Mouse (Mus musculus) liver, embryonic 14.5 days (tissue): ENCODE results near the gene A730009L09Rik. TPM values are rescaled to one million over a fixed set of nuclear protein-coding genes. Genes with fewer than 3 reads are reported as not detected.

ENCODE experiments used
- ATAC-seq: fragments of 200-750 bp; cut with Nextera tagmentation; 2 replicates; pipeline ENCODE4 v1.8.0; 2017; ENCODE audit warnings: moderate number of reproducible peaks, mild to moderate bottlenecking, moderate library complexity; ENCODE audit not compliant: insufficient read depth
- DNase-seq, 3 experiments: peaks; one replicate each; pipeline ENCODE4 v3.0.0-alpha.2; 2012 to 2013; ENCODE audit warnings: low read depth in 3 of 3, low spot score in 3 of 3
- H3K27ac ChIP-seq: fragments of 300-500 bp; sonication (generic); 2 replicates; pipeline ENCODE4 v1.5.1; 2014; ENCODE audit warnings: moderate library complexity, mild to moderate bottlenecking, control low read depth, inconsistent platforms
- H3K27me3 ChIP-seq: fragments of 300-500 bp; sonication (generic); 2 replicates; pipeline ENCODE4 v1.6.1; 2014; ENCODE audit warnings: mild to moderate bottlenecking, low read length, moderate library complexity; ENCODE audit not compliant: control insufficient read depth, insufficient read depth
- H3K36me3 ChIP-seq: fragments of 300-500 bp; sonication (generic); replicated peaks from 2 replicates; pipeline ENCODE4 v1.6.1; 2014; ENCODE audit warnings: low read depth; ENCODE audit not compliant: control insufficient read depth, insufficient read depth
- H3K4me1 ChIP-seq, 2 experiments: fragments of 200-500 bp in 1 of 2; fragments of 300-500 bp in 1 of 2; sonication (generic) in 1 of 2; replicated peaks; 2 replicates each; pipeline ENCODE4 v1.6.1; 2012 to 2014; ENCODE audit warnings: antibody characterized with exemption in 1 of 2, inconsistent platforms in 1 of 2, low read length in 1 of 2; ENCODE audit not compliant: control insufficient read depth in 2 of 2, insufficient read depth in 2 of 2
- H3K4me2 ChIP-seq: fragments of 300-500 bp; sonication (generic); 2 replicates; pipeline ENCODE4 v1.6.1; 2014; ENCODE audit warnings: low read depth, mild to moderate bottlenecking, control low read depth, moderate library complexity
- H3K4me3 ChIP-seq, 2 experiments: fragments of 200-500 bp in 1 of 2; fragments of 300-500 bp in 1 of 2; sonication (generic) in 1 of 2; 2 replicates each; pipeline ENCODE4 v1.5.1; 2012 to 2014; ENCODE audit warnings: low read depth in 2 of 2, low read length in 2 of 2, mild to moderate bottlenecking in 2 of 2, control low read depth in 1 of 2, inconsistent platforms in 1 of 2, moderate library complexity in 1 of 2; ENCODE audit not compliant: insufficient read depth in 1 of 2
- H3K9ac ChIP-seq: fragments of 300-500 bp; sonication (generic); replicated peaks from 2 replicates; pipeline ENCODE4 v1.6.1; 2014; ENCODE audit warnings: mild to moderate bottlenecking, control low read depth, moderate library complexity
- H3K9me3 ChIP-seq: fragments of 300-500 bp; sonication (generic); 2 replicates; pipeline ENCODE4 v1.6.1; 2016; ENCODE audit warnings: low read length, mixed read lengths; ENCODE audit not compliant: control insufficient read depth
- CTCF ChIP-seq: IDR thresholded peaks from 2 replicates; pipeline ENCODE4 v1.5.1; 2016; ENCODE audit warnings: antibody characterized with exemption, low read depth, control low read depth
- EP300 ChIP-seq: IDR thresholded peaks from 2 replicates; pipeline ENCODE4 v1.6.1; 2016; ENCODE audit warnings: antibody characterized with exemption, low read depth
- WGBS: fragments of 180-500 bp; shearing (Covaris S2); extraction: QIAGEN DNeasy Blood & Tissue Kit; methylation state at CpG from one replicate; pipeline ENCODE4 v1.1.7; 2014; ENCODE audit not compliant: insufficient replicate concordance; 5-methylcytosine and 5-hydroxymethylcytosine counted together
- polyA plus RNA-seq, 2 experiments: library from polyadenylated mRNA; depleted of rRNA in 1 of 2; stranded (reverse) in 1 of 2; unstranded in 1 of 2; fragments of >200 nt; fragmentation: Nextera tagmentation in 1 of 2; extraction: Ambion mirVana in 1 of 2; gene quantifications; 2 replicates each; pipeline versions ENCODE4 v1.2.1 to v1.2.3; 2012 to 2014

The A730009L09Rik gene
- polyA plus RNA-seq, 2 experiments = not detected

DNA sequence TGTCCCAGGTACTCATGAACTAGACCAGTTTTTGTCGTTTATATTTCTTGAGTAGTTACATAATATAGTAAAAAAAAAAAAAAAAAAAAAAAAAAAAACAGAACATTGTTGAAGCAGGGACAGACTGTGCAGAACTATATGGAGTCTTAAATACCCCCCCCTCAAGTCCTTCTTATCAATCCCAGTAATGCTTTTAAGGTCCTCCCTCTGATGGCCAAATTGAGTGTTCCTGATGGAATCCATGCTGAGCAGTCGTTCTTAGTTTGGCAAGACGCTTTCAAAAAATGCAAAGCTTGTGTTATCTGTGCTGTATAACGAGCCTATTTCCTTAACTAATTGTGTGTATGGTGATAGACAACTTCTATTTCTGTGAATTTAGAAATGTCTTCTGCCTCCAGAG, 40.2 kb upstream of the A730009L09Rik start:
- H3K36me3 ChIP-seq = no peaks in the 10 kb centered on the region
- TF ChIP-seq EP300 = no peak
- H3K4me1 ChIP-seq = no peaks in the 10 kb centered on the region
- H3K27me3 ChIP-seq = no peaks in the 10 kb centered on the region
- H3K9ac ChIP-seq = no peak overlapping the region
- H3K27ac ChIP-seq = no peak overlapping the region
- no peak overlapping the region for H3K4me2 ChIP-seq
- DNase-seq (no peak), ATAC-seq (no peak)
- H3K4me3 ChIP-seq = no peak overlapping the region
- 50% methylated on average over 4 of the region's 4 CpGs for WGBS
- H3K9me3 ChIP-seq = no peaks in the 10 kb centered on the region

DNA sequence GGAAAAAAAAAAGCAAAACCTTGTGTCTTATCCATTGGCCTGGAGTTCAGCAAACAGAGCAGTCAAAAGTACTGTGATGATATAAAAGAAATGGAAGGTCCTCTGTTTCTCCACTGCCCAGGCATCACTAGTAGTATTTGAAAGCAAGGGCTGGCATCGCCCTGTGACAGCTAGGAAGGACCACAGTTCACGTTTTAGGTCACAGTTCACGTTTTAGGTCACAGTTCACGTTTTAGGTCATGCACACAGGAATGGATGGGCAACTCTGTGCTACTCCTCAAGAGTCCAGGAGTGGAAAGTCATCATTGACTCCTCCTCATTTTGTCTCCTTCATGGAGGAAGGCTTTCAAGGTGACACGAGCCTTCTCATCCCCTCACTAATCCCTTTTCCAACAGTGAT, 38.0 kb upstream of the A730009L09Rik start:
- no peaks in the 10 kb centered on the region for H3K4me1 ChIP-seq
- no peaks in the 10 kb centered on the region for H3K36me3 ChIP-seq
- H3K4me2 ChIP-seq = no peak overlapping the region
- TF ChIP-seq CTCF (no peak), EP300 (no peak)
- H3K9ac ChIP-seq = no peak overlapping the region
- no peak for DNase-seq
- no peak overlapping the region for H3K27ac ChIP-seq
- H3K27me3 ChIP-seq = no peaks in the 10 kb centered on the region
- H3K4me3 ChIP-seq = no peak overlapping the region
- 40% methylated on average over 5 of the region's 5 CpGs for WGBS
- no peaks in the 10 kb centered on the region for H3K9me3 ChIP-seq
- no peak for ATAC-seq

DNA sequence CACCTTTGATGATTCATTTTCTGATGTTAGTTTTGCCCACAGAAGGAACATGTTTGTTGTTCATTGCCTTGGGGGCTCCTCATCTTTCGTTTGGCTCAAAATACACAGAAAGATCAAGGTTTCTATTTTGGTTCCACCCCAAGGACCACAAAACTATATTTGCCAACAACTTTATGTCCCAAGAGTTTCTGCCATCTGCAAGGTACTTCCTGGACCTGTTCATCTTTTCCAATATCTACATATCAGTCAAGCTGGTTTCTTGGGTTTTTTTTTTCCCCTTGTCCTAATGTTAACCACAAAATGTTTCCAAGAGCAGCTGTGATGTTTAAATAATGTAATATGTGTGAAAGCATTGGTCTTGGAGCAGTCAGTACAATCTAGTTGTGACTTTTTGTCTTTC, 37.4 kb upstream of the A730009L09Rik start:
- Histone ChIP-seq H3K4me1 (no peaks in the 10 kb centered on the region), H3K27ac (no peak overlapping the region), H3K27me3 (no peaks in the 10 kb centered on the region), H3K9me3 (no peaks in the 10 kb centered on the region), H3K9ac (no peak overlapping the region), H3K4me3 (no peak overlapping the region), H3K4me2 (no peak overlapping the region), H3K36me3 (no peaks in the 10 kb centered on the region)
- DNase-seq (no peak), ATAC-seq (no peak)
- 40% methylated on average over 1 of the region's 1 CpGs for WGBS
- no peak for TF ChIP-seq CTCF

DNA sequence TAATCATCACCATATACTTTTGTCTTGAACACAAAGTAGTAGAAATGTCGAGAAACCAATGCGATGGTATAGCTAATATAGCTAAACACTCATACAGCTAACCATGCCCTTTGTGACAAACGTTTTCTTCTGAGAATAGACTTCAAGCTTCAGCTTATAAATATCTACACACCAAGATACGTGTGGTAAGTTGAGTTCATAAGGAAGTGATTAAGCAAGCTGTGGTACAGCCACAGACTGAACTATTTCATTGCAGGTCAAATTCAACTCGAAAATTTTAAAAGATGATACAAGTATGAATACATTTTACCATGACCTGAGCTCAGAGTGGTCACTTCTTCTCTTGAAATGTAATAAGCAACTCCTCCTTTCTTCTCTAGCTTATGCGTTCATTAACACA, 37.0 kb upstream of the A730009L09Rik start:
- no peak for ATAC-seq
- DNase-seq = no peak
- no peaks in the 10 kb centered on the region for H3K27me3 ChIP-seq
- H3K4me1 ChIP-seq = no peaks in the 10 kb centered on the region
- H3K9ac ChIP-seq = no peak overlapping the region
- H3K36me3 ChIP-seq = no peaks in the 10 kb centered on the region
- H3K4me3 ChIP-seq = no peak overlapping the region
- H3K9me3 ChIP-seq = no peaks in the 10 kb centered on the region
- 46% methylated on average over 6 of the region's 6 CpGs for WGBS
- H3K27ac ChIP-seq = no peak overlapping the region
- TF ChIP-seq EP300 = no peak
- no peak for TF ChIP-seq CTCF
- no peak overlapping the region for H3K4me2 ChIP-seq

DNA sequence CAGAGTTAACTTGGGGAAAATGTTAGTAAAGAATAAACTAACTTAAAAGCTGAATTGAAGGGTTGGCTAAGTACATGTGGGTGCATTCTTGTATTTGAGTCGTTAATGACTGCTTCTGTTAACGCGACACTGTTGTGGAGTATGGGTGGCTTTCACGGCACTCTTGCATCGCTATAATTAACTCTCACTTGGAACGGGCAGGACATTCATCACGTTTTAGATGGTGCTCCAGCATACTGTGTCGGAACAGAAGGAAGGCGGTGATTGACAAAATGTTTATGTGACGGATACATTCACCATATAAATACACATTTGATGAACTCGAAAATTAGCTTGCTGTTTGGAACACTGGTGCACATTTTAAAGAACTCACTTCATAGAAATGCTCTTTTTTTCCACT, 29.0 kb upstream of the A730009L09Rik start:
- ATAC-seq = no peak
- Histone ChIP-seq H3K4me2 (no peak overlapping the region), H3K9ac (no peak overlapping the region), H3K27ac (no peak overlapping the region), H3K27me3 (no peaks in the 10 kb centered on the region), H3K4me3 (no peak overlapping the region), H3K4me1 (no peaks in the 10 kb centered on the region), H3K9me3 (no peaks in the 10 kb centered on the region), H3K36me3 (no peaks in the 10 kb centered on the region)
- DNase-seq = no peak
- 77% methylated on average over 11 of the region's 11 CpGs for WGBS
- TF ChIP-seq EP300 (no peak), CTCF (no peak)

DNA sequence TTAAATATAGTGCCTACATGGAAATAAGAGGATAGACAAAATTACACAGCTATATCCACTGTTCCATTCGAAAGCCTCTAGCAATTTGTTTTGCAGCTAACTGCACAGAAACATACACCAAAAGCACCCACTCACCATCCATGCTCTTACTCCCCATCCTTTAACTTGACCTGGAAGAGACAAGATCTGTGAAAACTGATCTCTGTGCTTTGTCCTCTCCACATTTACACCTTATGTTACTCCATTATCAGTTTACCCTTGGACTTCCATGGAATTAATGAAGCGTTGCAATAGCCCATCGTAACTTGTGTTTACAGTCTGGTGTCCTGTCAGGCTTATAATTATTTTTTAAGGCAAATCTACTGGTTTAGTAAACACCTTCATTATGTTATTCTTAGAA, 20.1 kb upstream of the A730009L09Rik start:
- Histone ChIP-seq H3K9ac (no peak overlapping the region), H3K4me3 (no peak overlapping the region), H3K4me1 (no peaks in the 10 kb centered on the region), H3K27ac (no peak overlapping the region), H3K27me3 (no peaks in the 10 kb centered on the region), H3K9me3 (no peaks in the 10 kb centered on the region), H3K36me3 (no peaks in the 10 kb centered on the region), H3K4me2 (no peak overlapping the region)
- no peak for TF ChIP-seq EP300
- no peak for TF ChIP-seq CTCF
- ATAC-seq (no peak), DNase-seq (no peak)
- WGBS = 59% methylated on average over 3 of the region's 3 CpGs
